Mouse (Mus musculus) hindbrain, embryonic 16.5 days (tissue): ENCODE data around the gene Tesc. TPM values are rescaled to one million over a fixed set of nuclear protein-coding genes. Genes with fewer than 3 reads are reported as not detected.
A peak's percentile ranks its signal among the peaks of the same experiment; 100 is the strongest.

ENCODE experiments used
- ATAC-seq: fragments of 200-750 bp; cut with Nextera tagmentation; 2 replicates; pipeline ENCODE4 v1.8.0; 2017; ENCODE audit warnings: moderate TSS enrichment, moderate library complexity
- H3K27ac ChIP-seq: fragments of 300-500 bp; sonication (generic); 2 replicates; pipeline ENCODE4 v1.5.1; 2014; ENCODE audit warnings: low read depth, mild to moderate bottlenecking, control low read depth, low read length, moderate library complexity
- H3K27me3 ChIP-seq: fragments of 300-500 bp; sonication (generic); replicated peaks from 2 replicates; pipeline ENCODE4 v1.6.1; 2014; ENCODE audit warnings: low read length; ENCODE audit not compliant: control insufficient read depth, insufficient read depth
- H3K36me3 ChIP-seq: fragments of 300-500 bp; sonication (generic); 2 replicates; pipeline ENCODE4 v1.6.1; 2014; ENCODE audit warnings: mild to moderate bottlenecking, low read length, moderate library complexity, mixed read lengths; ENCODE audit not compliant: control insufficient read depth, insufficient read depth
- H3K4me1 ChIP-seq: fragments of 300-500 bp; sonication (generic); 2 replicates; pipeline ENCODE4 v1.6.1; 2014; ENCODE audit warnings: low read depth, low read length; ENCODE audit not compliant: control insufficient read depth, insufficient read depth
- H3K4me2 ChIP-seq: fragments of 300-500 bp; sonication (generic); 2 replicates; pipeline ENCODE4 v1.6.1; 2014; ENCODE audit warnings: mild to moderate bottlenecking, low read length, control low read depth, moderate library complexity
- H3K4me3 ChIP-seq: fragments of 300-500 bp; sonication (generic); 2 replicates; pipeline ENCODE4 v1.5.1; 2014; ENCODE audit warnings: mild to moderate bottlenecking, low read length, control low read depth, moderate library complexity
- H3K9ac ChIP-seq: fragments of 300-500 bp; sonication (generic); 2 replicates; pipeline ENCODE4 v1.6.1; 2014; ENCODE audit warnings: low read depth, mild to moderate bottlenecking, control low read depth, low read length, moderate library complexity
- H3K9me3 ChIP-seq: fragments of 300-500 bp; sonication (generic); 2 replicates; pipeline ENCODE4 v1.6.1; 2014; ENCODE audit warnings: mild to moderate bottlenecking, low read length, moderate library complexity; ENCODE audit not compliant: control insufficient read depth
- WGBS: fragments of 180-500 bp; shearing (Covaris S2); extraction: QIAGEN DNeasy Blood & Tissue Kit; methylation state at CpG from one replicate; pipeline ENCODE4 v1.1.7; 2014; 5-methylcytosine and 5-hydroxymethylcytosine counted together
- polyA plus RNA-seq: library from polyadenylated mRNA; unstranded; fragments of >200 nt; fragmentation: Nextera tagmentation; extraction: Ambion mirVana; gene quantifications from 2 replicates; pipeline ENCODE4 v1.2.1, GENCODE M21; 2015

The Tesc gene
- polyA plus RNA-seq, 1 experiment from 2014 or later, result 5.4 TPM

- Histone ChIP-seq H3K9ac (no peak overlapping the region), H3K4me1 (peaks cover 15% of the 10 kb centered on the region), H3K27ac (no peak overlapping the region), H3K4me3 (no peak overlapping the region), H3K9me3 (no peaks in the 10 kb centered on the region; the same call in 1 of the 2 replicates), H3K36me3 (no peaks in the 10 kb centered on the region), H3K4me2 (no peak overlapping the region), H3K27me3 (peaks cover 18% of the 10 kb centered on the region)
- no peak for ATAC-seq
- 72% methylated on average over 6 of the region's 6 CpGs for WGBS
Measured at GRCm38 (mm10) chr5:118033740-118034139, 6.2 kb downstream of the Tesc start.

GRCm38 (mm10) chr5:118034632-118035031 lies 7.1 kb downstream of the Tesc start:
- WGBS, result 92% methylated on average over 1 of the region's 1 CpGs
- no peaks in the 10 kb centered on the region for H3K36me3 ChIP-seq
- no peaks in the 10 kb centered on the region; the same call in 1 of the 2 replicates for H3K9me3 ChIP-seq

GRCm38 (mm10) chr5:118035786-118036185 lies 8.2 kb downstream of the Tesc start:
- no peaks in the 10 kb centered on the region for H3K36me3 ChIP-seq
- ATAC-seq, result no peak
- H3K4me3 ChIP-seq, result no peak overlapping the region
- H3K9ac ChIP-seq, result no peak overlapping the region
- H3K27ac ChIP-seq, result no peak overlapping the region
- WGBS, result 70% methylated on average over 3 of the region's 3 CpGs
- no peaks in the 10 kb centered on the region; the same call in 1 of the 2 replicates for H3K9me3 ChIP-seq
- H3K27me3 ChIP-seq, result no peaks in the 10 kb centered on the region
- H3K4me2 ChIP-seq, result no peak overlapping the region
- peaks cover 10% of the 10 kb centered on the region for H3K4me1 ChIP-seq

More at GRCm38 (mm10) chr5:118034632-118035031, 7.1 kb downstream of the Tesc start:
- ATAC-seq, result no peak
- Histone ChIP-seq H3K27ac (no peak overlapping the region), H3K4me1 (peaks cover 11% of the 10 kb centered on the region), H3K27me3 (peaks cover 9% of the 10 kb centered on the region), H3K4me2 (no peak overlapping the region), H3K4me3 (no peak overlapping the region), H3K9ac (no peak overlapping the region)

- no peaks in the 10 kb centered on the region for H3K27me3 ChIP-seq
- no peak overlapping the region for H3K4me3 ChIP-seq
- no peaks in the 10 kb centered on the region for H3K36me3 ChIP-seq
- H3K4me1 ChIP-seq, result peaks cover 10% of the 10 kb centered on the region
- no peak overlapping the region for H3K4me2 ChIP-seq
- ATAC-seq, result peak; percentile 40; the same call in 1 of the 2 replicates
- H3K9me3 ChIP-seq, result no peaks in the 10 kb centered on the region; the same call in 1 of the 2 replicates
- no peak overlapping the region for H3K27ac ChIP-seq
- H3K9ac ChIP-seq, result no peak overlapping the region
- WGBS, result 45% methylated on average over 25 of the region's 25 CpGs
Measured at GRCm38 (mm10) chr5:118036888-118037797, 9.6 kb downstream of the Tesc start.

GRCm38 (mm10) chr5:118037798-118038484 lies 10.4 kb downstream of the Tesc start:
- peak; percentile 66 for ATAC-seq
- no peak overlapping the region for H3K27ac ChIP-seq
- 8% methylated on average over 10 of the region's 10 CpGs for WGBS
- H3K27me3 ChIP-seq, result no peaks in the 10 kb centered on the region
- no peaks in the 10 kb centered on the region; the same call in 1 of the 2 replicates for H3K9me3 ChIP-seq
- H3K4me2 ChIP-seq, result no peak overlapping the region
- no peak overlapping the region for H3K9ac ChIP-seq
- no peak overlapping the region for H3K4me3 ChIP-seq
- H3K4me1 ChIP-seq, result peaks cover 10% of the 10 kb centered on the region
- no peaks in the 10 kb centered on the region for H3K36me3 ChIP-seq

GRCm38 (mm10) chr5:118039241-118039668 lies 11.7 kb downstream of the Tesc start:
- WGBS, result 21% methylated on average over 12 of the region's 12 CpGs
- no peak overlapping the region for H3K4me2 ChIP-seq
- no peak overlapping the region for H3K27ac ChIP-seq
- H3K9me3 ChIP-seq, result no peaks in the 10 kb centered on the region; the same call in 1 of the 2 replicates
- H3K4me1 ChIP-seq, result peaks cover 10% of the 10 kb centered on the region
- ATAC-seq, result no peak
- H3K9ac ChIP-seq, result peak overlapping the region; percentile 3; the same call in 1 of the 2 replicates
- H3K36me3 ChIP-seq, result no peaks in the 10 kb centered on the region
- no peak overlapping the region for H3K4me3 ChIP-seq
- no peaks in the 10 kb centered on the region for H3K27me3 ChIP-seq

GRCm38 (mm10) chr5:118042599-118042998 lies 15.1 kb downstream of the Tesc start:
- no peaks in the 10 kb centered on the region for H3K36me3 ChIP-seq
- H3K9me3 ChIP-seq, result no peaks in the 10 kb centered on the region
- H3K4me1 ChIP-seq, result peaks cover 8% of the 10 kb centered on the region
- 75% methylated on average over 6 of the region's 6 CpGs for WGBS
- no peak overlapping the region for H3K4me3 ChIP-seq
- no peaks in the 10 kb centered on the region for H3K27me3 ChIP-seq
- ATAC-seq, result no peak
- no peak overlapping the region for H3K27ac ChIP-seq
- H3K9ac ChIP-seq, result no peak overlapping the region
- no peak overlapping the region for H3K4me2 ChIP-seq

- ATAC-seq, result no peak
- no peak overlapping the region for H3K27ac ChIP-seq
- no peaks in the 10 kb centered on the region for H3K36me3 ChIP-seq
- 85% methylated on average over 4 of the region's 4 CpGs for WGBS
- H3K4me3 ChIP-seq, result no peak overlapping the region
- no peaks in the 10 kb centered on the region for H3K9me3 ChIP-seq
- peaks cover 5% of the 10 kb centered on the region; the same call in 1 of the 2 replicates for H3K4me1 ChIP-seq
- no peaks in the 10 kb centered on the region for H3K27me3 ChIP-seq
- H3K4me2 ChIP-seq, result no peak overlapping the region
- H3K9ac ChIP-seq, result no peak overlapping the region
Measured at GRCm38 (mm10) chr5:118043761-118044160, 16.2 kb downstream of the Tesc start.

GRCm38 (mm10) chr5:118044907-118045306 lies 17.4 kb downstream of the Tesc start:
- no peak for ATAC-seq
- Histone ChIP-seq H3K4me2 (no peak overlapping the region), H3K9ac (no peak overlapping the region)

More at GRCm38 (mm10) chr5:118044907-118045306, 17.4 kb downstream of the Tesc start:
- H3K4me3 ChIP-seq, result no peak overlapping the region
- WGBS, result 64% methylated on average over 6 of the region's 6 CpGs
- no peaks in the 10 kb centered on the region for H3K36me3 ChIP-seq
- no peaks in the 10 kb centered on the region for H3K4me1 ChIP-seq
- H3K27me3 ChIP-seq, result no peaks in the 10 kb centered on the region
- no peaks in the 10 kb centered on the region for H3K9me3 ChIP-seq
- no peak overlapping the region for H3K27ac ChIP-seq
